Mouse (Mus musculus) heart, adult 11 months (tissue): ENCODE measurements around the gene Krtap5-1.
"Not testable (repeated sequence)": the region's sequence is repeated elsewhere in the genome, so short reads cannot be mapped to it uniquely, and the experiment has no call there.

ENCODE experiments used
- DNase-seq: peaks from one replicate; pipeline ENCODE4 v3.0.0; 2022

The Krtap5-1 gene

GRCm38 (mm10) chr7:142297018-142297417, at the start of gene Krtap5-1:
Krtap5-1 (minus strand) TSS chr7:142297118.
- not testable (repeated sequence) for DNase-seq

- DNase-seq = no peak
Measured at GRCm38 (mm10) chr7:142342247-142342640, 45.3 kb upstream of the Krtap5-1 start.

- DNase-seq = no peak
Measured at GRCm38 (mm10) chr7:142341564-142342246, 44.8 kb upstream of the Krtap5-1 start.

GRCm38 (mm10) chr7:142340269-142340970, 43.5 kb upstream of the Krtap5-1 start:
- DNase-seq = peak; percentile 94

GRCm38 (mm10) chr7:142335151-142335550, 38.2 kb upstream of the Krtap5-1 start:
- no peak for DNase-seq

- DNase-seq = peak; percentile 96
Measured at GRCm38 (mm10) chr7:142334246-142334645, 37.3 kb upstream of the Krtap5-1 start.

GRCm38 (mm10) chr7:142332741-142333140, 35.8 kb upstream of the Krtap5-1 start:
- not testable (repeated sequence) for DNase-seq

GRCm38 (mm10) chr7:142331281-142331680, 34.4 kb upstream of the Krtap5-1 start:
- no peak for DNase-seq

GRCm38 (mm10) chr7:142330271-142330724, 33.4 kb upstream of the Krtap5-1 start:
- peak; percentile 99 for DNase-seq

GRCm38 (mm10) chr7:142328507-142328906, 31.6 kb upstream of the Krtap5-1 start:
- DNase-seq = no peak

- no peak for DNase-seq
Measured at GRCm38 (mm10) chr7:142326714-142327445, 30.0 kb upstream of the Krtap5-1 start.

GRCm38 (mm10) chr7:142323396-142324117, 26.6 kb upstream of the Krtap5-1 start:
- no peak for DNase-seq

GRCm38 (mm10) chr7:142322641-142323040, 25.7 kb upstream of the Krtap5-1 start:
- no peak for DNase-seq

- not testable (repeated sequence) for DNase-seq
Measured at GRCm38 (mm10) chr7:142321637-142322306, 24.9 kb upstream of the Krtap5-1 start.

GRCm38 (mm10) chr7:142320906-142321305, 24.0 kb upstream of the Krtap5-1 start:
- DNase-seq = no peak

- DNase-seq = no peak
Measured at GRCm38 (mm10) chr7:142319124-142319523, 22.2 kb upstream of the Krtap5-1 start.

- DNase-seq = no peak
Measured at GRCm38 (mm10) chr7:142317216-142317615, 20.3 kb upstream of the Krtap5-1 start.

GRCm38 (mm10) chr7:142316558-142316957, 19.6 kb upstream of the Krtap5-1 start:
- DNase-seq = no peak

GRCm38 (mm10) chr7:142314600-142315285, 17.8 kb upstream of the Krtap5-1 start:
- DNase-seq = no peak

GRCm38 (mm10) chr7:142303929-142304328, 7.0 kb upstream of the Krtap5-1 start:
- DNase-seq = not testable (repeated sequence)

- DNase-seq = no peak
Measured at GRCm38 (mm10) chr7:142303249-142303648, 6.3 kb upstream of the Krtap5-1 start, which contains the start of gene Krtap5-4. Krtap5-4 (plus strand) TSS chr7:142303549.
